Mouse (Mus musculus) hematopoietic stem cell, adult 5-6 weeks (primary cell): ENCODE results near the gene Ankrd11. TPM values are rescaled to one million over a fixed set of nuclear protein-coding genes. Genes with fewer than 3 reads are reported as not detected.

Experiments used
- ATAC-seq, 2 experiments: fragments of 125-278 bp in 1 of 2; replicated peaks in 1 of 2; 2 replicates each; pipeline ENCODE4 v1.8.0; 2016 to 2017; ENCODE audit warnings: inconsistent platforms in 2 of 2, mild to moderate bottlenecking in 2 of 2, moderate number of reproducible peaks in 2 of 2, low read depth in 1 of 2, moderate TSS enrichment in 1 of 2; ENCODE audit not compliant: low FRiP score in 2 of 2, poor library complexity in 2 of 2, severe bottlenecking in 2 of 2, insufficient read depth in 1 of 2, low TSS enrichment in 1 of 2
- total RNA-seq: library from RNA; stranded (forward); fragments of 172-1452, 232-1000 nt; gene quantifications from 2 replicates; pipeline ENCODE4 v1.2.3, GENCODE M21; 2017

The Ankrd11 gene
- total RNA-seq, 1 experiment from 2014 or later: 99.2 TPM

GRCm38 (mm10) chr8:122925939-122926722 lies 115.9 kb downstream of the Ankrd11 start:
- no peak for ATAC-seq

- ATAC-seq: no peak
Measured at GRCm38 (mm10) chr8:122924091-122924490, 118.0 kb downstream of the Ankrd11 start.

- no peak for ATAC-seq
Measured at GRCm38 (mm10) chr8:122923431-122924090, 118.5 kb downstream of the Ankrd11 start.

GRCm38 (mm10) chr8:122922945-122923344 lies 119.1 kb downstream of the Ankrd11 start:
- ATAC-seq: peak; percentile 69 to 75

GRCm38 (mm10) chr8:122920890-122921289 lies 121.2 kb downstream of the Ankrd11 start:
- ATAC-seq: no peak

GRCm38 (mm10) chr8:122918438-122919107 lies 123.5 kb downstream of the Ankrd11 start:
- ATAC-seq: no peak

DNA sequence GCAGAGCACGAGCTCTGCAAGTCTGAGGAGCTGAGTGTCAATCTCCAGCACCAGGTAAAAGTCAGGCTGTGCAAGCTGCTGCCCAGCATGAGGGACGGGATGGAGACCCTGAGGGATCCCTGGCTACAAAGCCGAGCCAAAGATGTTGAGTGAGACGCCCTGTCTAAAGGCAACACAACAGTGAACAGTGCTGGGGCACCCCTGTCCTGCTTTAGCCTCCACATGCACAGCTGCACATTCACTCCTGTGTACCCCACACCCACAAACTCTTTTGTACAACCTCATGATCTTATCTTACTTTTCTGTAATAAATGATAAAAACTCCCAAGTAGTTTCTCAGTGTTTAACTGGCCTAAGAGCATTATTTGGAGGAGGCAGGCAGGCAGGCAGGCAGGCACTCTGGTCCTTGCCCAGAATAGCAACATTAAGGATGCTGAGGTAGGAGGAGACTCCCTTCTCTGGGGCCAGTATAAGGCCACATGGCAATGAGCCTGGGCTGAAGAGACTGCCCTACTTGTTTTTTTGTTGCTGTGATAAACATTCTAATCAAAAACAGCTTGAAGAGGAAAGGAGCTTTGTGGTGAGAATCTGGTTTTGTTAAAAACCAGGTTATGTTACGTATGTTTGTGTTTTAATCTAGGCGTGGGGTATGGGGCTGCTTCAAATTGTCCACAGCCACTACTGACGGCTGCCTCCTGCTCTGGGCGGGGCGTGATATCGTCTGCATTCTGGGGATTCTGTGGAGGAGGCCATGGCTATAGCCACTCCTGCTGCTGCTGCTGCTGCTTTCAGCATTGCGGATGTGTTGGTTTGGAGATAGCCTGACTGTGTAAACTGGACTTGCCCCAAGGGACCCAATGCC lies 124.3 kb downstream of the Ankrd11 start:
- ATAC-seq: peak in 1 of 2 experiments; percentile 26; a peak in 2 of 4 replicates

GRCm38 (mm10) chr8:122916766-122917165 lies 125.3 kb downstream of the Ankrd11 start:
- 0 out of 4 replicates have a peak, but pooled peaks of 1 of the 2 experiments have one; percentile 19 for ATAC-seq

DNA sequence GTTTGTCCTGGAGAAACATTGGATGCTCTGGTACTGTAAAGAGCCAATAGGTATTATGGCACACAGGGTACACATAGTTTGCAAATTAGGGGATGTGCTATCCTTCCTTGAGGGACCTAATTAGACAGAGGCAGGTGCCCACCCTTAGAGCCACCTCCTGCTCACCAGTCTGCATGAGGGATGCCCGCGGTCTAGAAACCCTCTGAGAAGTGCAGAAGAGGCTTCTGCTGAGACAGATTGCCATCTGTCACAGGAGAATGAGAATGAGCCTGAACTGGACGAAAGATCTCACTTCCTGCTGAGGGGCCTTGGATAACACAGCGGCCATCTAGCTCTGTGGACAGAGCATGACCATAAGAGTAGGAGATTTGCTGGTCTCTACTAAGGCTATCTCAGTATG lies 129.2 kb downstream of the Ankrd11 start:
- no peak for ATAC-seq

- ATAC-seq: no peak
Measured at GRCm38 (mm10) chr8:122912150-122912549, 129.9 kb downstream of the Ankrd11 start.

DNA sequence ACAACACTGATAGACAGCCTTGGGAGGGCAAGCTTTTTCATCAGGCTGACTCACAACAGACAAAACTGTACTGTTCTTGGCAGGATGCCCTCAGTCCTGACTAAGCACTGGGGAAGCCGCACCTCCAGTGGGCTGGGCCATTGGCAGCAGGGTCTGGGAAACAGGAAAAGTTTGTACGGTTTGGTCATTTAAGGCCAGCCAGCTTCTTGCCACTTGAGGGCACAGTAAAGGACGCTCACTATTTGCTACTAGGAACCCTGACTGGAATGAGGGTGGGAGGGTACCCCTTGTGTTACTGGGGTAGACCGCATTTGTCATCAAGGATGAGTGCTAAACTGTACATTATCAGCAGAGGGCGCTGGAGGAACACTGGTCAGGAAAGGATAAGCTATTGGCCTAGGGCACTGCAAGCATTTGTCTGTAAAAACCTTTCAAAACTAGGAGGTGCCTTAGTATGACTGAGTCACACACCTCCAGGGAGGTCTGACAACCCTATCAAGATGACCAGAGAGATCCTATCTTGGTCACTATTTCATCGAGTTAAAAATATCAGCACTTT lies 135.5 kb downstream of the Ankrd11 start:
- peak; percentile 87 to 88 for ATAC-seq

DNA sequence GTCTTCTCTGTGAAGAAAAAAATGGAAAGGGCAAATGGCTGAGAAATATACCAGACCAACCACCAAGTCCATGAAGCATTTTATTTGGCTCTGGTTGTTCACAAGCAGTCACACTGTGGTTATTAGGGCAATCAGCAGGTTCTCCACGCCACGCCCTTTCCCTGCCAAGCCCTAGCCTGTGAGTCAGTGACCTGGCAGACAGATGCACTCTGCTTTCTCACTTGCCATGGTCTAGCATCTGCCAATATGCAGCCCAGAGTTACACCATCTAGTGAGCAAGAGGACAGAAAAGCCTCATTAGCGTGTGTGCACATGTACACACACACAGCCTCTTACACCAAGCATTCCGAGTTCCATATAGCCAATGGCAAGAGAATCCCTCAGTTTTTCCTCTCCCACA lies 136.7 kb downstream of the Ankrd11 start:
- ATAC-seq: no peak

- no peak for ATAC-seq
Measured at GRCm38 (mm10) chr8:122904496-122904895, 137.6 kb downstream of the Ankrd11 start.

- ATAC-seq: no peak
Measured at GRCm38 (mm10) chr8:122903002-122903401, 139.1 kb downstream of the Ankrd11 start.

- no peak for ATAC-seq
Measured at GRCm38 (mm10) chr8:122902581-122902980, 139.5 kb downstream of the Ankrd11 start.

- no peak for ATAC-seq
Measured at GRCm38 (mm10) chr8:122901892-122902515, 140.1 kb downstream of the Ankrd11 start.

DNA sequence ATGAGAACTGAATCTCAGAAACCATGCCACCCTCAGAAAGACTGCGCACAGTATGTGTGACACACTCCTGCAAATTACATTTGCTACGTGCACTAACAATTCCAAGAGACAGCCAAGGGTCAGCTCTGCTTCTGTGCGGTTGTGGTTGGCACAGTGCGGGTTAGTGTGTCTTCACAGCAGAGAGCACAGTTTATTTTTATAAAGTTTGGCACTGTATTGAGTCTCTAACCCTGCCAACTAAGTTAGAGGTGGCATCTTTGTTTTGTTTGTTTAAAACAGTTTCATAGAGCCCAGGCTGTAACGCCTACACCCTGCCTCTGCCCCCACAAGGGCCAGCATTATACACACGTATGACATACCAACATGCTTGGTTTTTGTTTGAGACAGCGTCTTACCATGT lies 140.6 kb downstream of the Ankrd11 start:
- ATAC-seq: no peak
